Mouse (Mus musculus): ENCODE data around the gene Lekr1. TPM values are rescaled to one million over a fixed set of nuclear protein-coding genes. Genes with fewer than 3 reads are reported as not detected.

Gene Lekr1
- polyA plus RNA-seq, 1 experiment from 2014 or later, result 5.5 TPM

- ATAC-seq (ENCODE audit: low FRiP score) (no peak), DNase-seq (ENCODE audit: low spot score, missing footprints) (peak; percentile 76)
- Histone ChIP-seq H3K9me3 (ENCODE audit: control insufficient read depth, low read length) (no peaks in the 10 kb centered on the region), H3K4me1 (ENCODE audit: control insufficient read depth, insufficient read depth, low read length) (no peaks in the 10 kb centered on the region), H3K36me3 (ENCODE audit: control insufficient read depth, insufficient read depth, low read length) (no peaks in the 10 kb centered on the region), H3K27me3 (ENCODE audit: control insufficient read depth, insufficient read depth, low read length) (no peaks in the 10 kb centered on the region), H3K27ac (ENCODE audit: low read depth, low read length) (no peak overlapping the region), H3K4me2 (no peak overlapping the region), H3K4me3 (ENCODE audit: low read depth, low read length) (no peak overlapping the region), H3K9ac (ENCODE audit: low read length) (no peak overlapping the region)
- 85% methylated on average over 8 of the region's 8 CpGs for WGBS
Measured at GRCm38 (mm10) chr3:65844851-65845552, 179.0 kb downstream of the Lekr1 start.

DNA sequence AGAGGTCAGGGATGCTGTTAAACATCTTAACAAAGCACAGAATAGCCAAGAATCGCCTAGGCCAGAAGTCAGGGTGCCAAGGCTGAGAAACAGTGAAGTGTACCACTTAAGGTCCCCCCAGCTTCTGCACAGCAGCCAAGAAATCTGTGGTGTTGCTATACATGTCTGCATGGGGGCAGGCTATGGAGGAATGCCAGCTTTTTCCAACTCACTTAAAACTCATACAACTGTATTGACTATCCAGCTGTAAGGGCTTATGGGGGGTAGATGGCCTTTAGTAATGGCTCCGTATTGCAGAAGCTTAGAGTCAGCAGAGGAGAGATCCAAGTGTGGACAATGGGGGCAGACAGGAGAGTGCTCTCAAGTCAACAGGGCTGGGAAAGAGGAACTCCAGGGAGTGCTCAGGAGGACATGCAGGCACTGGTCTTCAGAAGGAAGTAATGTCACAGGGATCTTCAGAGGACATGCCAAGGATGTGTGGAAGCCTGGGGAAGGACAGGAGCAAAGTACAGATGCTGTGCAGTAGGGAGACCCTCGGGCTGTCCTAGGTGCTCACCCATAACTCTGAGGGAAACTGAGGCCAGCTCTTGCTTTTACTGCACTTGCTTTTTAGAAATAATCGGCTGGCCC is 181.2 kb downstream of the Lekr1 start:
- H3K4me1 ChIP-seq (ENCODE audit: control insufficient read depth, insufficient read depth, low read length), result no peaks in the 10 kb centered on the region
- H3K9ac ChIP-seq (ENCODE audit: low read length), result no peak overlapping the region
- no peak for ATAC-seq (ENCODE audit: low FRiP score)
- H3K27ac ChIP-seq (ENCODE audit: low read depth, low read length), result no peak overlapping the region
- H3K36me3 ChIP-seq (ENCODE audit: control insufficient read depth, insufficient read depth, low read length), result no peaks in the 10 kb centered on the region
- H3K27me3 ChIP-seq (ENCODE audit: control insufficient read depth, insufficient read depth, low read length), result no peaks in the 10 kb centered on the region
- WGBS, result 80% methylated on average over 4 of the region's 4 CpGs
- no peak overlapping the region for H3K4me2 ChIP-seq
- no peak overlapping the region for H3K4me3 ChIP-seq (ENCODE audit: low read depth, low read length)
- DNase-seq (ENCODE audit: low spot score, missing footprints), result no peak
- H3K9me3 ChIP-seq (ENCODE audit: control insufficient read depth, low read length), result no peaks in the 10 kb centered on the region

- no peak for ATAC-seq (ENCODE audit: low FRiP score)
- H3K4me1 ChIP-seq (ENCODE audit: control insufficient read depth, insufficient read depth, low read length), result peaks cover 6% of the 10 kb centered on the region
- H3K27me3 ChIP-seq (ENCODE audit: control insufficient read depth, insufficient read depth, low read length), result no peaks in the 10 kb centered on the region
- H3K36me3 ChIP-seq (ENCODE audit: control insufficient read depth, insufficient read depth, low read length), result no peaks in the 10 kb centered on the region
- H3K9me3 ChIP-seq (ENCODE audit: control insufficient read depth, low read length), result no peaks in the 10 kb centered on the region
- WGBS, result 86% methylated on average over 5 of the region's 5 CpGs
- DNase-seq (ENCODE audit: low spot score, missing footprints), result no peak
- no peak overlapping the region for H3K9ac ChIP-seq (ENCODE audit: low read length)
- H3K4me2 ChIP-seq, result no peak overlapping the region
- no peak overlapping the region for H3K27ac ChIP-seq (ENCODE audit: low read depth, low read length)
- H3K4me3 ChIP-seq (ENCODE audit: low read depth, low read length), result no peak overlapping the region
Measured at GRCm38 (mm10) chr3:65853746-65854145, 187.7 kb downstream of the Lekr1 start.

- Histone ChIP-seq H3K27ac (ENCODE audit: low read depth, low read length) (no peak overlapping the region), H3K9ac (ENCODE audit: low read length) (no peak overlapping the region), H3K4me3 (ENCODE audit: low read depth, low read length) (no peak overlapping the region), H3K36me3 (ENCODE audit: control insufficient read depth, insufficient read depth, low read length) (no peaks in the 10 kb centered on the region), H3K9me3 (ENCODE audit: control insufficient read depth, low read length) (no peaks in the 10 kb centered on the region), H3K4me2 (no peak overlapping the region), H3K4me1 (ENCODE audit: control insufficient read depth, insufficient read depth, low read length) (peaks cover 10% of the 10 kb centered on the region), H3K27me3 (ENCODE audit: control insufficient read depth, insufficient read depth, low read length) (peaks cover 3% of the 10 kb centered on the region; the same call in 1 of the 2 replicates)
- 86% methylated on average over 5 of the region's 5 CpGs for WGBS
- DNase-seq (ENCODE audit: low spot score, missing footprints) (peak; percentile 45), ATAC-seq (ENCODE audit: low FRiP score) (no peak)
Measured at GRCm38 (mm10) chr3:65855521-65855920, 189.5 kb downstream of the Lekr1 start.

DNA sequence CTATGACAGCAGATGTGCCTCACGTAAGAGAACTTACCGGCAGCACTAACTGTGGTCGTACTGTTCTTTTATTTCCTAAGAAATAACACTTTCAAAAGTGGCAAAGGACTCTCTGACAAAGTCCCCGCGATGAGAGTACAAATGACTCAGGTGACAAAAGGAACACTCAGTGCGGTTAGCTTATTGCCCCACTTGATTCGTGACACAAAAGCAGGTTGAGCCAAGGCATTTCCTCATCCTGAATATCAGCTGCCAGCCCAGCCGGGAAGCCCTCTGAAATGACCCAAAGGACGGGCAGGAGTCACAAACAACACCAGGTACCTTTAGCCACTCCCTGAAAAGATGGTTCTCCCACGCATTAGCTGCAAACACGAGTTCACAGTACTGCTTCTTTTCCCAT is 192.1 kb downstream of the Lekr1 start:
- H3K4me2 ChIP-seq, result no peak overlapping the region; the same call in 1 of the 2 replicates
- H3K9me3 ChIP-seq (ENCODE audit: control insufficient read depth, low read length), result no peaks in the 10 kb centered on the region
- H3K27ac ChIP-seq (ENCODE audit: low read depth, low read length), result no peak overlapping the region
- H3K4me1 ChIP-seq (ENCODE audit: control insufficient read depth, insufficient read depth, low read length), result peaks cover 31% of the 10 kb centered on the region
- ATAC-seq (ENCODE audit: low FRiP score) (no peak), DNase-seq (ENCODE audit: low spot score, missing footprints) (no peak)
- H3K27me3 ChIP-seq (ENCODE audit: control insufficient read depth, insufficient read depth, low read length), result peaks cover 3% of the 10 kb centered on the region; the same call in 1 of the 2 replicates
- H3K4me3 ChIP-seq (ENCODE audit: low read depth, low read length), result no peak overlapping the region
- no peak overlapping the region for H3K9ac ChIP-seq (ENCODE audit: low read length)
- H3K36me3 ChIP-seq (ENCODE audit: control insufficient read depth, insufficient read depth, low read length), result no peaks in the 10 kb centered on the region
- WGBS, result 52% methylated on average over 11 of the region's 11 CpGs

DNA sequence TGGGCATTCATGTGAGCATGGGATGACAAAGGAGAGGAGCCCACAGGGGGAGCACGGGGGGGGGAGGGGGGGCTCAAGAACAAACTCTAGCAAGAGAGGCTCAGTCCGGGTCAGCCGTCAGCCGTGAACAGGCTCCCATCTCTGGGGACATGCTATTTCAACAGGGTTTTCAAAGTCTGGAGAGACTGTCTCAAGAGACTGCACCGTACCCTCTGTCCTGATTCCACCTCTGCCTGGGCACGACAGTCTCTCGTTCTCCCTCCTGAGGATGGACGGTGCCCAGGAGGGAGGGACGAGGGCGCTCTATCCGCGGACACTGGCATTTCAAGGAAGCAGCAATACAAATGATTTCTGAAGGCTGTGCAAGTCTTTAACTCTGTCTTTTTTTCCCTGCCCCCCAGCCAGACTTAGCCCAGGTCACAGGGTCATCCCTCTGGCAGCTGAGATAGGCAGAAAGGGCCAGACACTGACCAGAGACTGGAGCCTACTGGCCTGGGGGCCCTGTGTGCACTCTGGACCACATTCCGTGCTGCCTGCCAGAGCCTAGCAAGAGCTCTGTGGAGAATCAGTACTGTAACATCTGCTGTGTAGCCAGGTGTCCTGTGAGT is 192.8 kb downstream of the Lekr1 start:
- Histone ChIP-seq H3K27ac (ENCODE audit: low read depth, low read length) (no peak overlapping the region), H3K4me2 (peak overlapping the region; percentile 23; the same call in 1 of the 2 replicates), H3K9ac (ENCODE audit: low read length) (peak overlapping the region; percentile 25; the same call in 1 of the 2 replicates), H3K36me3 (ENCODE audit: control insufficient read depth, insufficient read depth, low read length) (no peaks in the 10 kb centered on the region), H3K4me3 (ENCODE audit: low read depth, low read length) (no peak overlapping the region), H3K9me3 (ENCODE audit: control insufficient read depth, low read length) (no peaks in the 10 kb centered on the region), H3K4me1 (ENCODE audit: control insufficient read depth, insufficient read depth, low read length) (peaks cover 35% of the 10 kb centered on the region), H3K27me3 (ENCODE audit: control insufficient read depth, insufficient read depth, low read length) (peaks cover 3% of the 10 kb centered on the region; the same call in 1 of the 2 replicates)
- ATAC-seq (ENCODE audit: low FRiP score) (no peak), DNase-seq (ENCODE audit: low spot score, missing footprints) (peak; percentile 89)
- 6% methylated on average over 13 of the region's 13 CpGs for WGBS

- Histone ChIP-seq H3K4me2 (no peak overlapping the region), H3K36me3 (ENCODE audit: control insufficient read depth, insufficient read depth, low read length) (no peaks in the 10 kb centered on the region), H3K27me3 (ENCODE audit: control insufficient read depth, insufficient read depth, low read length) (peaks cover 7% of the 10 kb centered on the region; the same call in 1 of the 2 replicates), H3K9ac (ENCODE audit: low read length) (no peak overlapping the region), H3K4me3 (ENCODE audit: low read depth, low read length) (no peak overlapping the region), H3K27ac (ENCODE audit: low read depth, low read length) (no peak overlapping the region), H3K9me3 (ENCODE audit: control insufficient read depth, low read length) (no peaks in the 10 kb centered on the region), H3K4me1 (ENCODE audit: control insufficient read depth, insufficient read depth, low read length) (peaks cover 35% of the 10 kb centered on the region)
- 89% methylated on average over 6 of the region's 6 CpGs for whole genome bisulfite sequencing
- DNase-seq (ENCODE audit: low spot score, missing footprints) (peak; percentile 80), ATAC-seq (ENCODE audit: low FRiP score) (no peak)
Measured at GRCm38 (mm10) chr3:65859750-65860149, 193.7 kb downstream of the Lekr1 start.

- no peak overlapping the region for H3K9ac ChIP-seq (ENCODE audit: low read length)
- H3K36me3 ChIP-seq (ENCODE audit: control insufficient read depth, insufficient read depth, low read length), result no peaks in the 10 kb centered on the region
- H3K4me3 ChIP-seq (ENCODE audit: low read depth, low read length), result no peak overlapping the region
- H3K4me1 ChIP-seq (ENCODE audit: control insufficient read depth, insufficient read depth, low read length), result peaks cover 35% of the 10 kb centered on the region
- DNase-seq (ENCODE audit: low spot score, missing footprints) (peak; percentile 86), ATAC-seq (ENCODE audit: low FRiP score) (no peak)
- H3K4me2 ChIP-seq, result no peak overlapping the region
- H3K27me3 ChIP-seq (ENCODE audit: control insufficient read depth, insufficient read depth, low read length), result peaks cover 7% of the 10 kb centered on the region; the same call in 1 of the 2 replicates
- no peak overlapping the region for H3K27ac ChIP-seq (ENCODE audit: low read depth, low read length)
- H3K9me3 ChIP-seq (ENCODE audit: control insufficient read depth, low read length), result no peaks in the 10 kb centered on the region
- whole genome bisulfite sequencing, result 11% methylated on average over 4 of the region's 4 CpGs
Measured at GRCm38 (mm10) chr3:65860903-65861302, 194.9 kb downstream of the Lekr1 start.

DNA sequence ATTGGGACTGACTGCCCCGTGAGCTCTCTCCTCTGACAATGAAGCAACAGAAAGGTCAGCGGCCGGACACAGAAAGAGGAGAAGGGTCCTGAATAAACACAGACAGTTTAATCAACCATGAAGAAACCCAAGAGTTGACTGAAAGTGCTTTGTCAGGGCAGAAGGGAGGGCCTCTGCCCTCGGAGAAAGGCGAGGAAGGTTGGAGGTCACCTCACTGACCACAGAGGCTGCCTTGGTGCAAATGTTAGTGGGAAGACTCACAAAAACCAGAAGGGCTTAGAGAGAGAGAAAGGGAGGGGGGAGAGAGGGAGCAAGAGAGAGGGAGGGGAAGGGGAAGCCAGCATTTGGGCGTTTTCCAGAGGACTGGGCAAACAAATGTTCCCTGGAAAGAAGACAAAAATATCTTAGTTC is 195.4 kb downstream of the Lekr1 start:
- Histone ChIP-seq H3K27me3 (ENCODE audit: control insufficient read depth, insufficient read depth, low read length) (peaks cover 7% of the 10 kb centered on the region; the same call in 1 of the 2 replicates), H3K36me3 (ENCODE audit: control insufficient read depth, insufficient read depth, low read length) (no peaks in the 10 kb centered on the region), H3K9ac (ENCODE audit: low read length) (no peak overlapping the region), H3K9me3 (ENCODE audit: control insufficient read depth, low read length) (no peaks in the 10 kb centered on the region), H3K27ac (ENCODE audit: low read depth, low read length) (no peak overlapping the region), H3K4me2 (peak overlapping the region; percentile 16), H3K4me3 (ENCODE audit: low read depth, low read length) (no peak overlapping the region), H3K4me1 (ENCODE audit: control insufficient read depth, insufficient read depth, low read length) (peaks cover 35% of the 10 kb centered on the region)
- ATAC-seq (ENCODE audit: low FRiP score) (peak; percentile 41), DNase-seq (ENCODE audit: low spot score, missing footprints) (peak; percentile 93)
- WGBS, result under 1% methylated on average over 6 of the region's 6 CpGs

Data from midbrain, embryonic 11.5 days (tissue).